ENCODE assay signal across 8 mouse cellular contexts in genomic region chr2:32881054-32881453, GRCm38 (mm10). TPM values are rescaled to one million over a fixed set of nuclear protein-coding genes. Genes with fewer than 3 reads are reported as not detected.
DNase-seq lines count a peak whose midpoint lies in the region; ATAC-seq and TF ChIP-seq lines count a peak whose summit lies in the region.

No protein-coding gene starts in this region.

- TF ChIP-seq CTCF in bone marrow macrophage, adult 2 months (IDR thresholded peaks at IDR 0.05; ENCODE audit: low read depth, low read length), result no peak

- H3K4me3 ChIP-seq in kidney, embryonic 14.5 days (ENCODE audit: low read length), result no peak overlapping the region; the same call in 1 of the 2 replicates
- no peak overlapping the region for H3K4me3 ChIP-seq in bone marrow macrophage, adult 2 months (ENCODE audit: insufficient read depth, low read length)
- H3K4me3 ChIP-seq in hindbrain, embryonic 14.5 days (replicated peaks; ENCODE audit: low read length), result no peak overlapping the region
- no peak overlapping the region for H3K4me3 ChIP-seq in midbrain, embryonic 15.5 days

- 20% methylated on average over 6 of the region's 6 CpGs for WGBS in kidney, embryonic 14.5 days
- 21% methylated on average over 6 of the region's 6 CpGs for WGBS in hindbrain, embryonic 14.5 days
- 27% methylated on average over 6 of the region's 6 CpGs for WGBS in midbrain, embryonic 15.5 days

- ATAC-seq in kidney, embryonic 14.5 days (ENCODE audit: low FRiP score, low TSS enrichment), result no peak
- no peak for ATAC-seq in hindbrain, embryonic 14.5 days (ENCODE audit: low FRiP score)
- no peak for ATAC-seq in midbrain, embryonic 15.5 days (replicated peaks)
- ATAC-seq in megakaryocyte, adult 5-6 weeks (ENCODE audit: poor library complexity, severe bottlenecking), result no peak

- no peaks in the 10 kb centered on the region for H3K36me3 ChIP-seq in kidney, embryonic 14.5 days (ENCODE audit: control insufficient read depth, insufficient read depth, low read length)
- H3K36me3 ChIP-seq in hindbrain, embryonic 14.5 days (replicated peaks; ENCODE audit: control insufficient read depth, insufficient read depth), result no peaks in the 10 kb centered on the region
- no peaks in the 10 kb centered on the region for H3K36me3 ChIP-seq in midbrain, embryonic 15.5 days (replicated peaks)

- TF ChIP-seq POLR2A in bone marrow macrophage, adult 2 months (IDR thresholded peaks at IDR 0.05; ENCODE audit: borderline replicate concordance, low read depth, low read length), result no peak

- H3K4me2 ChIP-seq in kidney, embryonic 14.5 days (replicated peaks; ENCODE audit: low read depth, low read length), result no peak overlapping the region
- H3K4me2 ChIP-seq in hindbrain, embryonic 14.5 days (replicated peaks), result no peak overlapping the region; the same call in 1 of the 2 replicates
- no peak overlapping the region for H3K4me2 ChIP-seq in midbrain, embryonic 15.5 days

- H3K4me1 ChIP-seq in kidney, embryonic 14.5 days (ENCODE audit: control insufficient read depth, insufficient read depth, low read length), result peaks cover 82% of the 10 kb centered on the region
- H3K4me1 ChIP-seq in bone marrow macrophage, adult 2 months (ENCODE audit: control insufficient read depth, insufficient read depth, low read length), result peaks cover 67% of the 10 kb centered on the region
- H3K4me1 ChIP-seq in hindbrain, embryonic 14.5 days (replicated peaks; ENCODE audit: control insufficient read depth, insufficient read depth, low read length), result peaks cover 51% of the 10 kb centered on the region
- H3K4me1 ChIP-seq in midbrain, embryonic 15.5 days, result peaks cover 58% of the 10 kb centered on the region

- no peaks in the 10 kb centered on the region for H3K9me3 ChIP-seq in kidney, embryonic 14.5 days (ENCODE audit: control insufficient read depth, low read length)
- H3K9me3 ChIP-seq in hindbrain, embryonic 14.5 days (ENCODE audit: control insufficient read depth, low read length), result no peaks in the 10 kb centered on the region
- no peaks in the 10 kb centered on the region for H3K9me3 ChIP-seq in midbrain, embryonic 15.5 days

- peak overlapping the region; percentile 83; the same call in 1 of the 2 replicates for H3K27ac ChIP-seq in kidney, embryonic 14.5 days (ENCODE audit: low read depth, low read length)
- peak overlapping the region; percentile 100 for H3K27ac ChIP-seq in bone marrow macrophage, adult 2 months (ENCODE audit: insufficient read depth, low read depth, low read length)
- peak overlapping the region; percentile 36 for H3K27ac ChIP-seq in hindbrain, embryonic 14.5 days
- H3K27ac ChIP-seq in midbrain, embryonic 15.5 days, result peak overlapping the region; percentile 42

- H3K9ac ChIP-seq in kidney, embryonic 14.5 days (ENCODE audit: low read depth, low read length), result peak overlapping the region; percentile 48; the same call in 1 of the 2 replicates
- H3K9ac ChIP-seq in hindbrain, embryonic 14.5 days, result peak overlapping the region; percentile 2; the same call in 1 of the 2 replicates
- H3K9ac ChIP-seq in midbrain, embryonic 15.5 days, result no peak overlapping the region

- H3K27me3 ChIP-seq in kidney, embryonic 14.5 days (ENCODE audit: control insufficient read depth, insufficient read depth, low read length), result no peaks in the 10 kb centered on the region
- no peaks in the 10 kb centered on the region for H3K27me3 ChIP-seq in hindbrain, embryonic 14.5 days (ENCODE audit: control insufficient read depth, insufficient read depth, low read length)
- no peaks in the 10 kb centered on the region for H3K27me3 ChIP-seq in midbrain, embryonic 15.5 days (replicated peaks)

- DNase-seq in kidney, adult 18-20 months, result no peak
- DNase-seq in hindbrain, embryonic 14.5 days (ENCODE audit: low spot score), result no peak
- DNase-seq in layer of hippocampus, adult 8-10 months (ENCODE audit: low spot score in 2 of 2), result no peak
- DNase-seq in thymus, adult 18-20 months, result no peak

RNA-seq across cellular contexts. Expression of gene Fam129b, which starts 5.1 kb away (rescaled TPM):
- polyA plus RNA-seq in kidney, embryonic 14.5 days (2014; fragmentation: Nextera tagmentation; extraction: Ambion mirVana), result 18.2 and 19.9 TPM in 2 replicates
- polyA plus RNA-seq in bone marrow macrophage, adult 2 months (2012; ENCODE audit: insufficient read depth, insufficient read length, missing spikeins), result 78.3 and 90.1 TPM in 2 replicates
- polyA plus RNA-seq in hindbrain, embryonic 14.5 days (2014; fragmentation: Nextera tagmentation; extraction: Ambion mirVana), result 16.8 and 19.4 TPM in 2 replicates
- polyA plus RNA-seq in midbrain, embryonic 15.5 days (2015; fragmentation: Nextera tagmentation; extraction: Ambion mirVana), result 29.7 and 31.3 TPM in 2 replicates
- 18.4 and 20.9 TPM in 2 replicates for total RNA-seq in megakaryocyte, adult 5-6 weeks (2015)
- 38.3 and 40.7 TPM in 2 replicates for total RNA-seq in megakaryocyte, adult 5-6 weeks (2017)
- 10 to 100 TPM; 21.8 to 39.3 (median 32.1) TPM for total RNA-seq in layer of hippocampus, adult 8-10 months (2022)

RNA-seq across cellular contexts. Expression of gene Stxbp1, which starts 34.0 kb away (rescaled TPM):
- 11.2 and 16.2 TPM in 2 replicates for polyA plus RNA-seq in kidney, embryonic 14.5 days (2014; fragmentation: Nextera tagmentation; extraction: Ambion mirVana)
- polyA plus RNA-seq in bone marrow macrophage, adult 2 months (2012; ENCODE audit: insufficient read depth, insufficient read length, missing spikeins), result 17.1 and 17.7 TPM in 2 replicates
- polyA plus RNA-seq in hindbrain, embryonic 14.5 days (2014; fragmentation: Nextera tagmentation; extraction: Ambion mirVana), result 275 and 317 TPM in 2 replicates
- polyA plus RNA-seq in midbrain, embryonic 15.5 days (2015; fragmentation: Nextera tagmentation; extraction: Ambion mirVana), result 324 and 330 TPM in 2 replicates
- total RNA-seq in megakaryocyte, adult 5-6 weeks (2015), result 0.09 and 0.30 TPM in 2 replicates
- 0.48 and 1.3 TPM in 2 replicates for total RNA-seq in megakaryocyte, adult 5-6 weeks (2017)
- 100 to 1,000 TPM; 583 to 634 (median 610) TPM for total RNA-seq in layer of hippocampus, adult 8-10 months (2022)

Comparison
In these comparisons a context has a peak if more than half of its experiments do, and no peak if none do; other contexts are left out.
1. H3K27ac ChIP-seq: peak in every context shown above with its lines; median percentile 100 in bone marrow macrophage, adult 2 months; 83 in kidney, embryonic 14.5 days; 42 in midbrain, embryonic 15.5 days; 36 in hindbrain, embryonic 14.5 days.
2. RNA of gene Stxbp1, which starts 34.0 kb away (polyA plus RNA-seq): 324 to 330 TPM in midbrain, embryonic 15.5 days and 275 to 317 TPM in hindbrain, embryonic 14.5 days; 17.1 to 17.7 TPM in bone marrow macrophage, adult 2 months and 11.2 to 16.2 TPM in kidney, embryonic 14.5 days; every median in the first group is over 10 times any median in the second.